Mouse (Mus musculus) CD8-positive naive resting alpha-beta T cell, adult 2 months (primary cell): ENCODE measurements around the gene Gm128.
"Not testable (repeated sequence)": the region's sequence is repeated elsewhere in the genome, so short reads cannot be mapped to it uniquely, and the experiment has no call there.

Experiments used
- DNase-seq, 2 experiments: peaks; one replicate each; pipeline ENCODE4 v3.0.0; 2022; ENCODE audit warnings: low read depth in 2 of 2, low spot score in 2 of 2

The Gm128 gene

GRCm38 (mm10) chr3:95231298-95232221, 9.8 kb downstream of the Gm128 start, which contains the start of gene Mllt11:
TSS of gene Mllt11 (minus strand) at chr3:95232171.
- peak; percentile 44 to 47 for DNase-seq

- DNase-seq: no peak
These were observed 10.7 kb downstream of the Gm128 start for GRCm38 (mm10) chr3:95230495-95231297.

GRCm38 (mm10) chr3:95229781-95230494, 11.5 kb downstream of the Gm128 start:
- no peak for DNase-seq

- peak; percentile 26 to 35 for DNase-seq
These were observed 12.3 kb downstream of the Gm128 start for GRCm38 (mm10) chr3:95228894-95229780.

- DNase-seq: peak; percentile 77 to 84
These were observed 13.1 kb downstream of the Gm128 start, which contains the start of gene Cdc42se1 for GRCm38 (mm10) chr3:95228148-95228893. TSS of gene Cdc42se1 (plus strand) at chr3:95228732.

- DNase-seq: no peak
These were observed 14.2 kb downstream of the Gm128 start for GRCm38 (mm10) chr3:95227214-95227613.

GRCm38 (mm10) chr3:95224295-95224694, 17.1 kb downstream of the Gm128 start:
- no peak for DNase-seq

GRCm38 (mm10) chr3:95223041-95223440, 18.4 kb downstream of the Gm128 start:
- DNase-seq: no peak

- DNase-seq: no peak
These were observed 22.8 kb downstream of the Gm128 start for GRCm38 (mm10) chr3:95218466-95219137.

- peak; percentile 90 to 92 for DNase-seq
These were observed 23.9 kb downstream of the Gm128 start, which contains the start of gene Gabpb2 for GRCm38 (mm10) chr3:95217255-95218134. TSS of gene Gabpb2 (minus strand) at chr3:95217916.

GRCm38 (mm10) chr3:95216655-95217254, 24.6 kb downstream of the Gm128 start:
- no peak for DNase-seq

GRCm38 (mm10) chr3:95213609-95213975, 27.8 kb downstream of the Gm128 start:
- no peak for DNase-seq

- not testable (repeated sequence) for DNase-seq
These were observed 28.3 kb downstream of the Gm128 start for GRCm38 (mm10) chr3:95212889-95213608.

GRCm38 (mm10) chr3:95210585-95210984, 30.8 kb downstream of the Gm128 start:
- no peak for DNase-seq

GRCm38 (mm10) chr3:95208286-95208685, 33.1 kb downstream of the Gm128 start:
- no peak for DNase-seq

- DNase-seq: no peak
These were observed 37.5 kb downstream of the Gm128 start for GRCm38 (mm10) chr3:95203880-95204279.

- no peak for DNase-seq
These were observed 40.8 kb downstream of the Gm128 start for GRCm38 (mm10) chr3:95200562-95200961.
